Mouse (Mus musculus): ENCODE data around the gene Pde1c. TPM values are rescaled to one million over a fixed set of nuclear protein-coding genes. Genes with fewer than 3 reads are reported as not detected.
"Not testable (repeated sequence)": the region's sequence is repeated elsewhere in the genome, so short reads cannot be mapped to it uniquely, and the experiment has no call there.

Gene Pde1c
- 0.18 TPM in 1 of 2 replicates, not detected in the other for total RNA-seq (2021)
- long read RNA-seq, result 0 reads

- DNase-seq, result peak; percentile 27
These were observed at the start of gene Pde1c for GRCm38 (mm10) chr6:56568470-56569372. Gene Pde1c, minus strand, starts transcription at chr6:56569103.

GRCm38 (mm10) chr6:56616982-56617613 is 48.2 kb upstream of the Pde1c start:
- no peak for DNase-seq

- DNase-seq, result no peak
These were observed 47.5 kb upstream of the Pde1c start for GRCm38 (mm10) chr6:56616228-56616981.

- DNase-seq, result not testable (repeated sequence)
These were observed 40.6 kb upstream of the Pde1c start for GRCm38 (mm10) chr6:56609529-56609928.

GRCm38 (mm10) chr6:56608277-56608676 is 39.4 kb upstream of the Pde1c start:
- DNase-seq, result peak; percentile 48

- no peak for DNase-seq
These were observed 10.7 kb upstream of the Pde1c start for GRCm38 (mm10) chr6:56579568-56579967.

- DNase-seq, result no peak
These were observed 8.0 kb downstream of the Pde1c start for GRCm38 (mm10) chr6:56560891-56561290.

- peak; percentile 47 for DNase-seq
These were observed 8.4 kb downstream of the Pde1c start for GRCm38 (mm10) chr6:56560474-56560888.

GRCm38 (mm10) chr6:56558711-56559110 is 10.2 kb downstream of the Pde1c start:
- DNase-seq, result no peak

- DNase-seq, result no peak
These were observed 13.1 kb downstream of the Pde1c start for GRCm38 (mm10) chr6:56555848-56556247.

- no peak for DNase-seq
These were observed 13.5 kb downstream of the Pde1c start for GRCm38 (mm10) chr6:56555382-56555781.

GRCm38 (mm10) chr6:56551022-56551421 is 17.9 kb downstream of the Pde1c start:
- no peak for DNase-seq

- no peak for DNase-seq
These were observed 28.7 kb downstream of the Pde1c start for GRCm38 (mm10) chr6:56540247-56540646.

GRCm38 (mm10) chr6:56534653-56535052 is 34.2 kb downstream of the Pde1c start:
- DNase-seq, result no peak

GRCm38 (mm10) chr6:56532257-56532656 is 36.6 kb downstream of the Pde1c start:
- DNase-seq, result peak; percentile 1

- no peak for DNase-seq
These were observed 44.7 kb downstream of the Pde1c start for GRCm38 (mm10) chr6:56523938-56524866.

- no peak for DNase-seq
These were observed 79.7 kb downstream of the Pde1c start for GRCm38 (mm10) chr6:56489161-56489560.

GRCm38 (mm10) chr6:56485078-56485477 is 83.8 kb downstream of the Pde1c start:
- no peak for DNase-seq

GRCm38 (mm10) chr6:56480914-56481482 is 87.9 kb downstream of the Pde1c start:
- DNase-seq, result peak; percentile 51

GRCm38 (mm10) chr6:56476581-56476980 is 92.3 kb downstream of the Pde1c start:
- no peak for DNase-seq

GRCm38 (mm10) chr6:56458098-56458497 is 110.8 kb downstream of the Pde1c start:
- no peak for DNase-seq
